Mouse (Mus musculus): ENCODE data around the gene Med13. TPM values are rescaled to one million over a fixed set of nuclear protein-coding genes. Genes with fewer than 3 reads are reported as not detected.
A peak's percentile ranks its signal among the peaks of the same experiment; 100 is the strongest.

Gene Med13
- polyA plus RNA-seq, 1 experiment from 2014 or later = 12.8 TPM

- H3K27me3 ChIP-seq = no peaks in the 10 kb centered on the region
- H3K9ac ChIP-seq (replicated peaks) = no peak overlapping the region
- no peak for ATAC-seq (replicated peaks)
- H3K4me3 ChIP-seq = no peak overlapping the region
- H3K27ac ChIP-seq (replicated peaks) = no peak overlapping the region
- no peaks in the 10 kb centered on the region for H3K9me3 ChIP-seq
- H3K4me1 ChIP-seq = peaks cover 3% of the 10 kb centered on the region; the same call in 1 of the 2 replicates
- H3K36me3 ChIP-seq = no peaks in the 10 kb centered on the region
- WGBS = 93% methylated on average over 6 of the region's 6 CpGs
- H3K4me2 ChIP-seq (replicated peaks) = no peak overlapping the region
Observed at GRCm38 (mm10) chr11:86375086-86375485, 17.7 kb upstream of the Med13 start.

GRCm38 (mm10) chr11:86371266-86371665 lies 13.9 kb upstream of the Med13 start:
- no peaks in the 10 kb centered on the region for H3K36me3 ChIP-seq
- WGBS = 78% methylated on average over 7 of the region's 7 CpGs
- no peaks in the 10 kb centered on the region for H3K27me3 ChIP-seq

GRCm38 (mm10) chr11:86369860-86370259 lies 12.5 kb upstream of the Med13 start:
- no peak for ATAC-seq (replicated peaks)
- H3K27ac ChIP-seq (replicated peaks) = no peak overlapping the region
- no peaks in the 10 kb centered on the region for H3K9me3 ChIP-seq
- H3K36me3 ChIP-seq = no peaks in the 10 kb centered on the region
- no peak overlapping the region for H3K9ac ChIP-seq (replicated peaks)
- whole genome bisulfite sequencing = 88% methylated on average over 5 of the region's 5 CpGs
- no peak overlapping the region for H3K4me3 ChIP-seq
- no peak overlapping the region for H3K4me2 ChIP-seq (replicated peaks)
- no peaks in the 10 kb centered on the region for H3K27me3 ChIP-seq
- H3K4me1 ChIP-seq = no peaks in the 10 kb centered on the region

More at GRCm38 (mm10) chr11:86371266-86371665, 13.9 kb upstream of the Med13 start:
- ATAC-seq (replicated peaks) = no peak
- Histone ChIP-seq H3K27ac (replicated peaks) (no peak overlapping the region), H3K4me2 (replicated peaks) (no peak overlapping the region), H3K9me3 (no peaks in the 10 kb centered on the region), H3K4me1 (no peaks in the 10 kb centered on the region), H3K9ac (replicated peaks) (no peak overlapping the region), H3K4me3 (no peak overlapping the region)

- H3K9ac ChIP-seq (replicated peaks) = no peak overlapping the region
- H3K4me2 ChIP-seq (replicated peaks) = no peak overlapping the region
- no peak overlapping the region for H3K27ac ChIP-seq (replicated peaks)
- 77% methylated on average over 5 of the region's 5 CpGs for WGBS
- H3K4me3 ChIP-seq = no peak overlapping the region
- H3K36me3 ChIP-seq = no peaks in the 10 kb centered on the region
- H3K27me3 ChIP-seq = no peaks in the 10 kb centered on the region
- no peak for ATAC-seq (replicated peaks)
- no peaks in the 10 kb centered on the region for H3K4me1 ChIP-seq
- H3K9me3 ChIP-seq = no peaks in the 10 kb centered on the region
Observed at GRCm38 (mm10) chr11:86369003-86369402, 11.6 kb upstream of the Med13 start.

- no peak overlapping the region for H3K9ac ChIP-seq (replicated peaks)
Observed at GRCm38 (mm10) chr11:86364709-86365452, 7.5 kb upstream of the Med13 start.

DNA sequence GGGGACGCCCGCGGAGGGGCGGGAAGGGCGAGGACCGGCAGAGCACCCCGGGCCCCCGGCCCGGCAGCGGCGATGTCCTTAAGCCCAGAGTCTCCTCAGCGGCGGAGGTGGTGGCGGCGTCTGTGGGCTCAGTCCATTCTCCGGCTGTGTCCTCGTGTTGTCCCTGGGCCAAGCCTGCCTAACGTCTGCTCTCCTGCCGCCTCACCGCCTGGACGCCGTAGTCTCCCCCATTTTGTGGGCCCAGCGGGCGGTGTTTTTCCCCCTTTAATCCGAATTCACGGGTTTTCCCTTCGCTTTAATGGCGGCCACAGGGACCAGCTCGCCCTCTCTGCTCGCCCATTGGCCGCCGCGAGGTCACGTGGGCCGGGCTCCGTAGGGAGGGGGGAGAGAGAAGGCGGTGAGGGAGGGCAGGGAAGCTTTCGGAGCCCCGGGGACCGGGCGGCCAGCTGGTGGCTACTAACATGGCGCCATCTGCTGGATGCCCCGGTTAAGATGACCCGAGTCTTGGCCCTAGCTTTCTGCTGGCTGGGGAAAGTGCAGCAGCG lies 654 bp upstream of the Med13 start:
- Histone ChIP-seq H3K4me3 (peak overlapping the region; percentile 76), H3K4me1 (peaks cover 31% of the 10 kb centered on the region), H3K27ac (replicated peaks) (peak overlapping the region; percentile 99), H3K9me3 (no peaks in the 10 kb centered on the region), H3K4me2 (replicated peaks) (peak overlapping the region; percentile 32), H3K27me3 (no peaks in the 10 kb centered on the region), H3K36me3 (no peaks in the 10 kb centered on the region; the same call in 1 of the 2 replicates), H3K9ac (replicated peaks) (peak overlapping the region; percentile 86)
- under 1% methylated on average over 45 of the region's 45 CpGs for WGBS
- peak; percentile 92 for ATAC-seq (replicated peaks)

More at GRCm38 (mm10) chr11:86364709-86365452, 7.5 kb upstream of the Med13 start:
- no peaks in the 10 kb centered on the region for H3K27me3 ChIP-seq
- no peak overlapping the region for H3K4me3 ChIP-seq
- no peaks in the 10 kb centered on the region for H3K4me1 ChIP-seq
- H3K4me2 ChIP-seq (replicated peaks) = no peak overlapping the region
- H3K36me3 ChIP-seq = no peaks in the 10 kb centered on the region
- no peak for ATAC-seq (replicated peaks)
- no peaks in the 10 kb centered on the region for H3K9me3 ChIP-seq
- 85% methylated on average over 5 of the region's 5 CpGs for WGBS
- H3K27ac ChIP-seq (replicated peaks) = no peak overlapping the region

DNA sequence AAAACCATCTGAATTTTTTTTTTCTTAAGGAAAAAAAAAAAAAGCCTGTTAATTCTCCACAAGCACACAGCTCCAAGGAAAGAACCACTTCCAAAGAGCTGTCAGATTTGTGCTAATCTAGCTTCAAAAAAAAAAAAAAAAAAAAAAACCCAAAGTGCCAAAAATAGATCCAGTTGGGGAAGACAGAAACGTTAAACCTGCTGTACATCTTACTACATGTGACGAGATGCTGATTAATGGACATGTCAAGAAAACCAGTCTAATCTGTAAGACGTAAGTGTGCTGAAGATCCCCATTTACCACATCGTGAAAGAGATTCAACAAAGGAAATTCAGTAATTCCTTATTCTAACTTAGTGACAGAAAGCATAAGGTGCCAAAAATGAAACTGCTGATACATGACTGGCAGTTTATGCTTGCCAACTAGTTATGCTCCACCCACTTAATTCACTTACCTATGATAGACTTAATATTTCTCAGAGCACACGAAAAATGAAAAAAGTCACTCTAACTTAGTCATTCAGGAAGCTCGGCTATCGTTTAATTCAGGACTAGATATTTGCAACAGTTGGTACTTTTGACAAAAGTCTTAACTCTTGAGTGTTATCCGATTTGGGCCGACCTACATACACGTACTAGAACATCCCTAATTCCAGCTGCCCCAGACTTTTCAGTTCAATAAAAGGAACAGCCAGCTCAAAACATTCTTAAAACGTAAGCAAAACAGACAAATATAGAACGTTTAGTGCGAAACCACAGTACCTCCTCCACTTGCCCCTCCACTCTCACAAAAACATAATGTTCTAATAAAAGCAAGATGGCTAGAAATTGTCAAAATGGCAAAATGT lies 1.2 kb downstream of the Med13 start:
- peak overlapping the region; percentile 86 for H3K9ac ChIP-seq (replicated peaks)
- no peaks in the 10 kb centered on the region; the same call in 1 of the 2 replicates for H3K36me3 ChIP-seq
- peak overlapping the region; percentile 56 for H3K4me2 ChIP-seq (replicated peaks)
- no peak for ATAC-seq (replicated peaks)
- peak overlapping the region; percentile 76 for H3K4me3 ChIP-seq
- peaks cover 45% of the 10 kb centered on the region for H3K4me1 ChIP-seq
- peak overlapping the region; percentile 99; the same call in 1 of the 2 replicates for H3K27ac ChIP-seq (replicated peaks)
- H3K27me3 ChIP-seq = no peaks in the 10 kb centered on the region
- 8% methylated on average over 13 of the region's 13 CpGs for WGBS
- H3K9me3 ChIP-seq = no peaks in the 10 kb centered on the region

DNA sequence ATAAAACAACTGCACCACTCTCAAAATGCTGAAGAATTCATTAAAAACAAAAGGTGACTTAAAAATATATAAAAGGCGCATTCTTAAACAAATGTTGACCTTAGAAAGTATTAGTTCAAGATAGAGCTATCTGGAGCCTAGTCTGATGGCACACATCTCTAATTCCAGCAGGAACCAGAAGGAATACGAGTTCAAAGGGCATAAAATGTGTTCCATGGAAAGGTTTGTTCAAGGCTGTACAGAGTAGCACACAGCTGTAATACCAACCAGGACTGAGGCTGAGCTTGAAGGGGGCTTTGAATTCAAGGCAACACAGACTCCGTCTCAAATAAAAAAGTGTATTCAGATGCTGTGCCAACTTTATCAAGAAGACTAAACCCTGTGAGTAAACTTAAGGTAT lies 3.8 kb downstream of the Med13 start:
- Histone ChIP-seq H3K9ac (replicated peaks) (no peak overlapping the region), H3K4me2 (replicated peaks) (no peak overlapping the region), H3K27ac (replicated peaks) (no peak overlapping the region), H3K36me3 (no peaks in the 10 kb centered on the region; the same call in 1 of the 2 replicates), H3K4me3 (no peak overlapping the region), H3K4me1 (peaks cover 55% of the 10 kb centered on the region), H3K9me3 (no peaks in the 10 kb centered on the region), H3K27me3 (no peaks in the 10 kb centered on the region)
- no peak for ATAC-seq (replicated peaks)
- WGBS = 76% methylated on average over 3 of the region's 3 CpGs

GRCm38 (mm10) chr11:86351766-86352315 lies 5.6 kb downstream of the Med13 start:
- Histone ChIP-seq H3K27ac (replicated peaks) (no peak overlapping the region), H3K27me3 (no peaks in the 10 kb centered on the region), H3K4me1 (peaks cover 55% of the 10 kb centered on the region), H3K4me2 (replicated peaks) (no peak overlapping the region), H3K9me3 (no peaks in the 10 kb centered on the region), H3K36me3 (no peaks in the 10 kb centered on the region; the same call in 1 of the 2 replicates), H3K4me3 (no peak overlapping the region), H3K9ac (replicated peaks) (no peak overlapping the region)
- ATAC-seq (replicated peaks) = no peak
- WGBS = 28% methylated on average over 3 of the region's 3 CpGs

DNA sequence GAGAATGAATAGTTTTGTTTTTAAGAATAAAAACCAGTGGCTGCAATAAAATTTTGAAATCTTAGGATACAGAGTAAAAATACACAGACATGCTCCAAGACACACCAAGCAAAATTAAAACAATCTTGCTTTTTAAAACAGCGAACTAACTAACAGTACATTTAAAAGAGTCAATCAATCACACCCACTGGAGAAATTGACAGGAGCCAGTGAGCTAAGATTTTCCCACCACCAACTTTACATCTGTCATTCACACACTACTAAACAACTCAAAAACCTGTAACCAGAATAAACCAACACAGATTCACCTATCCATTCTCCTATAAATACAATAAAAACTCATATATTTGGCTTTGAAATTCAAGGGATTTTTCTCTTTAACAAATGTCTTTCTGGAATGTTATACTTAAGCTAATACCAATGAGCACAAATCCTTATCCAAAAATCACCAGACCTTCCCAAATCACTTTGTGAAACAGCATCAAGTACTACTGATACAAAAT lies 6.7 kb downstream of the Med13 start:
- H3K36me3 ChIP-seq = no peaks in the 10 kb centered on the region; the same call in 1 of the 2 replicates
- WGBS = 78% methylated on average over 1 of the region's 1 CpGs
- H3K4me3 ChIP-seq = no peak overlapping the region
- no peak overlapping the region for H3K9ac ChIP-seq (replicated peaks)
- H3K4me1 ChIP-seq = peaks cover 47% of the 10 kb centered on the region
- no peak overlapping the region for H3K27ac ChIP-seq (replicated peaks)
- no peaks in the 10 kb centered on the region for H3K27me3 ChIP-seq
- H3K4me2 ChIP-seq (replicated peaks) = no peak overlapping the region
- no peaks in the 10 kb centered on the region for H3K9me3 ChIP-seq
- no peak for ATAC-seq (replicated peaks)

GRCm38 (mm10) chr11:86349325-86349724 lies 8.1 kb downstream of the Med13 start:
- Histone ChIP-seq H3K9me3 (no peaks in the 10 kb centered on the region), H3K4me1 (peaks cover 36% of the 10 kb centered on the region), H3K9ac (replicated peaks) (no peak overlapping the region), H3K27ac (replicated peaks) (no peak overlapping the region), H3K27me3 (no peaks in the 10 kb centered on the region), H3K36me3 (peaks cover 4% of the 10 kb centered on the region), H3K4me2 (replicated peaks) (no peak overlapping the region), H3K4me3 (no peak overlapping the region)
- ATAC-seq (replicated peaks) = no peak
- 34% methylated on average over 2 of the region's 2 CpGs for WGBS
